Mouse (Mus musculus): Measurements from ENCODE around the gene Espn.

- TF ChIP-seq GATA1 (IDR thresholded peaks at IDR 0.05; ENCODE audit: low read length) = no peak
- no peak for TF ChIP-seq TAL1 (IDR thresholded peaks at IDR 0.05; ENCODE audit: low read length)
Measured at GRCm38 (mm10) chr4:152187142-152187541, 35.0 kb upstream of the Espn start.

All from erythroblast, embryonic 14.5 days (primary cell).